Mouse (Mus musculus): ENCODE measurements at regions not wholly inside any gene's neighbourhood (a gene's known extent, or its start where the extent isn't known, plus 50 kb on each side); places are given as distances from the start of the nearest gene placed in this dataset.

DNA sequence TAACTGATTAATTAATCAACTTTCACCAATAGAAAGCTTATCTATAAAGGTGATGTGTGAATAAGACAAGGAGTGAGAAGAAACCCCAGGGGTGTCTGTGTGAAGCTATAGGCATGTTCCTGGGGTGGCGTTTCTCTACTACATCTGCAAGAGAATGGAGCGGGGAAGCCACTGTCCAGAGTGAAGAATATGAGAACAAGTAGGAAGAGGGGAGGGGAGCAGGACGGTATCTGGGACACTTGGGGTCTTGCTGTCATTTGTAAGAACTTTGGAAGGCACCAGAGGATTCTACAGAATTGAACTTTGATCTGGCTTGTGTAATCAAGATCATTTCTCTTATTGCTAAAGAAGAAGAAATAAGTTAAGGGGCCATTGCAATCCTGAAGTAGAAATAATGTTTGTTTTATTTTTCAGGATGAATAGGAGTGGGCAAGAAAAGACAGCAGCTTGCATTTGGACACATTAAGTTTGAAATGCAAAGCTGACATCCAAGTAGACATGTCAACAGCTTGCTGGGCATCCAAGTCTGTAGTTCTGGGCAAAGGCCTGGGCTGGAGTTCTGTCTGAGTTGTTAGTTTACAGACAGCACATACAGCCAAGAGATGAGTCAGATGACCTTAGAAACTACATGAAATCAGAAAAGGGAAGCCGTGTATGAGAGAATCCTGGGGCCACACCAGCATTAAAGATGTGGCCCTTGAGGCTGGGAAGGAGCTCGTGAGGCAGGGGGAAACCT, 89.9 kb upstream of the Pum3 start:
- TF ChIP-seq EP300 (IDR thresholded peaks at IDR 0.05; ENCODE audit: low read depth) (no peak), CTCF (IDR thresholded peaks at IDR 0.05; ENCODE audit: low read depth) (no peak)

Measured in liver, embryonic 14.5 days (tissue).